Mouse (Mus musculus) limb, embryonic 10.5 days (tissue): ENCODE measurements around the gene Nfasc. TPM values are rescaled to one million over a fixed set of nuclear protein-coding genes. Genes with fewer than 3 reads are reported as not detected.
A peak's percentile ranks its signal among the peaks of the same experiment; 100 is the strongest.

Experiments
- DNase-seq: peaks from one replicate; pipeline ENCODE4 v3.0.0-alpha.2; 2017; ENCODE audit warnings: low spot score
- H3K27ac ChIP-seq: fragments of 300-500 bp; sonication (generic); 2 replicates; pipeline ENCODE4 v1.5.1; 2016; ENCODE audit warnings: mild to moderate bottlenecking
- H3K27me3 ChIP-seq: fragments of 300-500 bp; sonication (generic); 2 replicates; pipeline ENCODE4 v1.6.1; 2016; ENCODE audit warnings: low read depth, mild to moderate bottlenecking; ENCODE audit not compliant: poor library complexity, severe bottlenecking
- H3K36me3 ChIP-seq: fragments of 300-500 bp; sonication (generic); 2 replicates; pipeline ENCODE4 v1.6.1; 2016; ENCODE audit warnings: mild to moderate bottlenecking, moderate library complexity
- H3K4me1 ChIP-seq: fragments of 300-500 bp; sonication (generic); 2 replicates; pipeline ENCODE4 v1.6.1; 2016
- H3K4me3 ChIP-seq: fragments of 300-500 bp; sonication (generic); 2 replicates; pipeline ENCODE4 v1.5.1; 2016; ENCODE audit warnings: mild to moderate bottlenecking, moderate library complexity
- H3K9me3 ChIP-seq: fragments of 300-500 bp; sonication (generic); replicated peaks from 2 replicates; pipeline ENCODE4 v1.6.1; 2016; ENCODE audit warnings: mild to moderate bottlenecking
- WGBS: fragments of 180-500 bp; shearing (Covaris S2); methylation state at CpG from one replicate; pipeline ENCODE4 v1.1.7; 2016; 5-methylcytosine and 5-hydroxymethylcytosine counted together
- polyA plus RNA-seq: library from polyadenylated mRNA; unstranded; fragments of >200 nt; fragmentation: Nextera tagmentation; extraction: Ambion mirVana; gene quantifications from 2 replicates; pipeline ENCODE4 v1.2.1, GENCODE M21; 2016

The Nfasc gene
- polyA plus RNA-seq, 1 experiment from 2014 or later = 1.4 TPM

- H3K27ac ChIP-seq = no peak overlapping the region
- DNase-seq = no peak
- H3K36me3 ChIP-seq = no peaks in the 10 kb centered on the region
- H3K27me3 ChIP-seq = peaks cover 27% of the 10 kb centered on the region
- WGBS = 74% methylated on average over 6 of the region's 6 CpGs
- peaks cover 9% of the 10 kb centered on the region for H3K4me1 ChIP-seq
- H3K4me3 ChIP-seq = no peak overlapping the region
- no peaks in the 10 kb centered on the region for H3K9me3 ChIP-seq
Observed at GRCm38 (mm10) chr1:132759390-132759789, 17.8 kb upstream of the Nfasc start.

GRCm38 (mm10) chr1:132758656-132759370 is 17.2 kb upstream of the Nfasc start:
- H3K27me3 ChIP-seq = peaks cover 23% of the 10 kb centered on the region
- H3K4me1 ChIP-seq = peaks cover 6% of the 10 kb centered on the region; the same call in 1 of the 2 replicates
- H3K4me3 ChIP-seq = peak overlapping the region; percentile 28
- H3K36me3 ChIP-seq = no peaks in the 10 kb centered on the region
- H3K27ac ChIP-seq = no peak overlapping the region
- H3K9me3 ChIP-seq = no peaks in the 10 kb centered on the region
- peak; percentile 84 for DNase-seq
- WGBS = 8% methylated on average over 24 of the region's 24 CpGs

- DNase-seq = no peak
- Histone ChIP-seq H3K27me3 (peaks cover 21% of the 10 kb centered on the region), H3K27ac (no peak overlapping the region), H3K4me1 (peaks cover 6% of the 10 kb centered on the region; the same call in 1 of the 2 replicates), H3K36me3 (no peaks in the 10 kb centered on the region), H3K4me3 (no peak overlapping the region), H3K9me3 (no peaks in the 10 kb centered on the region)
- WGBS = 63% methylated on average over 4 of the region's 4 CpGs
Observed at GRCm38 (mm10) chr1:132755211-132755610, 13.6 kb upstream of the Nfasc start.

DNA sequence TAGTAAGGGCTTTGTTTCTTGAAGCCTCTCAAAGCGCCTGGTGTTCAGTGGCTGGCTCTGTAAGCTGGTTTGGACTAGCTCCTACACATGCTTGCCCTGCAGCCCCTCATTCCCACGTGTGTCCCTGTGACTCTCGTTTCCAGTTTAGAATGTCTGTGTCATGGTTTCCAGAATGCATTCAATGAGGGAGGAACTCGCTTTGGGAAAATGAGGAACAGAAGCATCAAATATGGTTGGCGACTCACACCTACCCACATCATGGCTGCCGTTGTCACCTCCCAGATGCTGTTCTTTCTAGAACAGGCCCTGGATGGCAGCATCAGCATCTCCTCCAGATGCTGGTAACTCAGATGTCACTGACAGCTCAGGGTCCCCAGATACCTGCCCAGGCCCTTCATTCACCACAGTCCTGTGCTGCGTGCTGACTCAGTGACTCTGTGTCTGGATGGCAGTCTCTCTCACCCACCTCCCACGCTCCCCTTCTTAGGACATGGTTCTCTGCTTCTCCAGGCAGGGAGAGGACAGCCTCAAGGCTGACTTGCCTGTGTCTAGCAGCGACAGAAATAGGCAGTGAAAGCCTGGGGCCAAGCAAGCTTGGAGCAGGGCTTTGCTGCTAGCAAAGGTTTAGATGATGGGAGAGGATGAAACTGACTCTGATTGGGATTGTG is 7.8 kb upstream of the Nfasc start:
- Histone ChIP-seq H3K27me3 (peaks cover 22% of the 10 kb centered on the region), H3K4me3 (no peak overlapping the region), H3K9me3 (no peaks in the 10 kb centered on the region), H3K36me3 (no peaks in the 10 kb centered on the region), H3K27ac (no peak overlapping the region), H3K4me1 (peaks cover 4% of the 10 kb centered on the region; the same call in 1 of the 2 replicates)
- no peak for DNase-seq
- WGBS = 80% methylated on average over 9 of the region's 9 CpGs

DNA sequence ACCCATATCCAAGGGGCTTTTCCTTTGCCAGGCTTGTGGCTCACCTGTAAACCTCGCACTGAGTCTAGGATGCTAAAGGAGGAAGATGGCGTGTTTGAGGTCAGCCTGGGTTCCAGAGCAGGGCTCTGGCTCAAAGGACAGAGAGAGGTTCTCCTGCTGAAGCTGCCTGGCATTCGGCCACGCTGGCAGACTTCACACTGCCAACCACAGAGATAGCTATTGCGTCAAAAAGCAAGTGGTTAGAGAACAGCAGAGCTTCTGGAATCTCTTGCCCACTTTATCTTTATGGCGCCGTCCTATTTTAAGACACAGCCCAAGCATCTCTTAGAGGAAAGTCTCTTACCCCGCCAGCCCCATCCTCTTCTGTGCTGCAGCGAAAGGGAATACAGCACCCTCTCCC is 4.7 kb upstream of the Nfasc start:
- WGBS = 88% methylated on average over 9 of the region's 9 CpGs
- no peaks in the 10 kb centered on the region for H3K36me3 ChIP-seq
- no peaks in the 10 kb centered on the region for H3K9me3 ChIP-seq
- no peak for DNase-seq
- peaks cover 10% of the 10 kb centered on the region for H3K4me1 ChIP-seq
- no peak overlapping the region for H3K27ac ChIP-seq
- H3K4me3 ChIP-seq = no peak overlapping the region
- peaks cover 49% of the 10 kb centered on the region for H3K27me3 ChIP-seq

DNA sequence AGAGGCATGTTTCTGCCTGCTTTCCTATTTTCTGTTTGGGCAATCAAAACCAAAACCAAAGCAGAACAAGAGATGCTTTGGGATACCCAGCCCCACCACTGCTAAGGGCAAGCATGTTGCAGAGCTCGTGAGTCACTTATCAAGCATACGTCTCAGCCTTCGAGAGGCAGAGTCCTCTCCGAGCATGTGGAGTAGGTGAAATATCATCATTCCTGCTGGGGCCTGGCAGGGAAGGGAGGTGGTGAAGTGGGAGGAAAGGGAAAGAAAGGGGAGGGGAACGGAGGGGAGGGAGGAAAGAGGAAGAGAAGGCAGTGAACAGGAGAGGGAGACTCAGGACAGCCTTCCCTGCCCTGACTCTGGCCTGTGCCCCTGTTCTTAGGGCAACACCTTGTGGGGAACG is 4.0 kb upstream of the Nfasc start:
- H3K27ac ChIP-seq = no peak overlapping the region
- H3K27me3 ChIP-seq = peaks cover 56% of the 10 kb centered on the region
- H3K36me3 ChIP-seq = no peaks in the 10 kb centered on the region
- 63% methylated on average over 6 of the region's 6 CpGs for WGBS
- DNase-seq = no peak
- no peak overlapping the region for H3K4me3 ChIP-seq
- no peaks in the 10 kb centered on the region for H3K9me3 ChIP-seq
- peaks cover 15% of the 10 kb centered on the region for H3K4me1 ChIP-seq

DNA sequence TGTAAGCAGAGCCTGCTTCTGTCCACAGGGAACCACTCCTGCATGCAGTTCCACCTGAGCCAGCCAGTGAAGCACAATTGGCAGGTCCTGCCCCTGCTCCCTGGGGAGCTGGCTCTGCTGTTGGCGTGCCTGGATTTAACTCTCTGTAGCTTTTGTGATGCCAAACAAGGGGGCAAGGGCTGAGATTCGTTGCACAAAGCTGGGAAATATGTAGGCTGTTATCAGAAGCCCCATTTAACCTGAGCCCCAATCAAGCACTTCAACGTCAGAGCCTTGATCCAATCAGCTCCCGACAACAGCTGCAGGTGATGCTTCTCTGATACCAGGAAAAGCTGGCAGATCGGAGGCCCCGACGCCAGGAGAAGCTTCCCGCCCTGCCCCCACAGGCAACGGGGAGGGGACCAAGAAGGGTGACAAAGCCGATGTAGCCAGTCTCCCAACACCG is 2.5 kb downstream of the Nfasc start:
- H3K4me3 ChIP-seq = no peak overlapping the region
- no peak overlapping the region for H3K27ac ChIP-seq
- no peaks in the 10 kb centered on the region for H3K36me3 ChIP-seq
- peaks cover 16% of the 10 kb centered on the region for H3K4me1 ChIP-seq
- no peaks in the 10 kb centered on the region for H3K9me3 ChIP-seq
- no peak for DNase-seq
- under 1% methylated on average over 11 of the region's 11 CpGs for WGBS
- peaks cover 95% of the 10 kb centered on the region for H3K27me3 ChIP-seq

- DNase-seq = no peak
- no peak overlapping the region for H3K4me3 ChIP-seq
- no peaks in the 10 kb centered on the region for H3K36me3 ChIP-seq
- H3K27ac ChIP-seq = no peak overlapping the region
- peaks cover 8% of the 10 kb centered on the region for H3K4me1 ChIP-seq
- peaks cover 66% of the 10 kb centered on the region for H3K27me3 ChIP-seq
- H3K9me3 ChIP-seq = no peaks in the 10 kb centered on the region
- 19% methylated on average over 4 of the region's 4 CpGs for WGBS
Observed at GRCm38 (mm10) chr1:132736171-132736570, 5.4 kb downstream of the Nfasc start.

DNA sequence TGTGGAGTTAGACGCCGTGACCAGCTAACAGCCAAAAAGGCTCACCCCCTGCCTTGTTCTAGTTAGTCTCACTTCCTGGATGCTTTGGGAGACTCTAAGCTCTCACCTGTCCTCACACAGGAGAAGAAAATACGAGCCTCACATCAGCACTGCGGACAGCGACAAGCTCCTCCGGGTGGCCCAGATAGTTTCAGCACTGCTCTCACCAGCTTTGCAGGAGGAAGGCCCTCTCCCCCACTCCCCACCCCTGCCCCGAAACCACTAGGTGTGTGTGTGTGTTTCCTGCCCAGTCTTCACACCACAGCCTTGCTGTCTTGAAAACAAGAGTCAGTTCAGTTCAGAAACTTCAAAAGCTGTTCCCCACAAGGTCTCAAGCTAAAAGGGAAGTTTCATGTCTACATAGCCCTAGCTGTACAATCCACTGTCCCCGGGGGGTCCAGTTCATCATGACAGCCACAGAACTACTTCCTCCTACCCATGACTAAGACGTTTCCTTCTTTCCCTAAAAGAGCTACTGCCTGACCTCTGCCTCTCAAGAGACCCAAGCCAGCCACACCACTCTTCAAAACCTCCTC is 7.6 kb downstream of the Nfasc start:
- no peak overlapping the region for H3K4me3 ChIP-seq
- no peaks in the 10 kb centered on the region for H3K9me3 ChIP-seq
- H3K4me1 ChIP-seq = peaks cover 1% of the 10 kb centered on the region; the same call in 1 of the 2 replicates
- H3K27me3 ChIP-seq = peaks cover 44% of the 10 kb centered on the region
- no peaks in the 10 kb centered on the region for H3K36me3 ChIP-seq
- WGBS = 34% methylated on average over 9 of the region's 9 CpGs
- DNase-seq = peak; percentile 71
- H3K27ac ChIP-seq = no peak overlapping the region

DNA sequence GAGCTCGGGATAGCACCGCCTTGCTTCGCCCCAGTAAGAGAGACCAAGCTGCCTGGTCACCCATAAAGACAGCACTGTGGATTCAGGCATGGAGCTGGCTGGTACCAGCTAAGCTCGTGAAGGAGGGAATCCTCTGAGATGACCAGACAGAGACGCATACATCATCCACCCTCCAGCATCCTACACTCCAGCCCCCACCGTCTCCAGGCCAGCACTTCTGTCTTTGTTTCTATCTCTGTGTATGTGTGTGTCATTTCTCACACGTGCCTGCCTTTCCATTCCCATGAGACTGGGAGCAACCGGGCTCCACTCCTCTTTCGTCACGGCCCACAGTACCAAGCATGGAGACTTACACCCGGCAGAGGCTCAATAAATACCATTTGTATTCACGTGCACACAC is 9.3 kb downstream of the Nfasc start:
- no peaks in the 10 kb centered on the region for H3K4me1 ChIP-seq
- 83% methylated on average over 12 of the region's 12 CpGs for WGBS

GRCm38 (mm10) chr1:132727548-132727947 is 14.0 kb downstream of the Nfasc start:
- H3K27me3 ChIP-seq = peaks cover 17% of the 10 kb centered on the region; the same call in 1 of the 2 replicates
- no peaks in the 10 kb centered on the region for H3K4me1 ChIP-seq
- no peak overlapping the region for H3K27ac ChIP-seq
- no peak for DNase-seq
- no peak overlapping the region for H3K4me3 ChIP-seq
- H3K36me3 ChIP-seq = no peaks in the 10 kb centered on the region
- H3K9me3 ChIP-seq = no peaks in the 10 kb centered on the region
- 74% methylated on average over 2 of the region's 2 CpGs for WGBS

More for the DNA sequence above, 9.3 kb downstream of the Nfasc start:
- no peak overlapping the region for H3K4me3 ChIP-seq
- no peaks in the 10 kb centered on the region for H3K36me3 ChIP-seq
- peaks cover 28% of the 10 kb centered on the region for H3K27me3 ChIP-seq
- no peak overlapping the region for H3K27ac ChIP-seq
- no peaks in the 10 kb centered on the region for H3K9me3 ChIP-seq
- no peak for DNase-seq

DNA sequence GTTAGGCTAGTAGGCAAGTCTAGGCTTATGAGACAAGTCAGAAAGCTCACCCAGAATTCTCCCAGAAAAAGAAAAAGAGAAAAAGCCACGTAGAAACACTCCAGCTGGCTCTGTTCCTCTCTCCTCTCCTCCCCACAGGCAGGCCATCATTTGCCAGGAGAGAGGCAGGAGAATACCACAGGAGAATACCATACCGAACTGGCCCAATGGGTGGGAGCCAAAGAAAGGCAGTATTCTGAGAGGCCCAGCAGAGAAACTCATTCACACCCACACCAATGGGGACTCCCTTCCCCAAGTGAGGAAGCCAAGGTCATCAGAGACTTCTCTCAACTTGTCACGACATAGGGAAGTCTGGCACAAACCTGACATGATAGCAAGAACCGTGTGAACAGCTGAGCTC is 19.2 kb downstream of the Nfasc start:
- Histone ChIP-seq H3K27me3 (0 out of 2 replicates have a peak, but pooled peaks cover 25% of the 10 kb centered on the region), H3K27ac (no peak overlapping the region), H3K9me3 (no peaks in the 10 kb centered on the region), H3K4me1 (no peaks in the 10 kb centered on the region), H3K4me3 (no peak overlapping the region), H3K36me3 (no peaks in the 10 kb centered on the region)
- DNase-seq = no peak
- WGBS = 77% methylated on average over 4 of the region's 4 CpGs

GRCm38 (mm10) chr1:132721266-132721665 is 20.3 kb downstream of the Nfasc start:
- Histone ChIP-seq H3K4me1 (no peaks in the 10 kb centered on the region), H3K36me3 (no peaks in the 10 kb centered on the region), H3K27me3 (peaks cover 28% of the 10 kb centered on the region; the same call in 1 of the 2 replicates), H3K27ac (no peak overlapping the region), H3K9me3 (no peaks in the 10 kb centered on the region), H3K4me3 (no peak overlapping the region)
- WGBS = 65% methylated on average over 3 of the region's 3 CpGs
- DNase-seq = no peak
